Mouse (Mus musculus) heart, adult 2 months (tissue): Measurements from ENCODE around the gene Slc35f6.

Source experiments
- CTCF ChIP-seq: fragments of 200-600 bp; IDR thresholded peaks from 2 replicates; pipeline ENCODE4 v1.8.1; 2022; ENCODE audit warnings: antibody characterized with exemption, mild to moderate bottlenecking, moderate library complexity
- EP300 ChIP-seq: fragments of 200-500 bp; IDR thresholded peaks from 2 replicates; pipeline ENCODE4 v1.6.1; 2011; ENCODE audit warnings: low read depth, low read length, control low read depth; ENCODE audit not compliant: insufficient read depth
- POLR2A ChIP-seq: fragments of 200-500 bp; IDR thresholded peaks from 2 replicates; pipeline ENCODE4 v1.6.1; 2011; ENCODE audit warnings: mild to moderate bottlenecking, low read depth, low read length, control low read depth; ENCODE audit not compliant: insufficient read depth

DNA sequence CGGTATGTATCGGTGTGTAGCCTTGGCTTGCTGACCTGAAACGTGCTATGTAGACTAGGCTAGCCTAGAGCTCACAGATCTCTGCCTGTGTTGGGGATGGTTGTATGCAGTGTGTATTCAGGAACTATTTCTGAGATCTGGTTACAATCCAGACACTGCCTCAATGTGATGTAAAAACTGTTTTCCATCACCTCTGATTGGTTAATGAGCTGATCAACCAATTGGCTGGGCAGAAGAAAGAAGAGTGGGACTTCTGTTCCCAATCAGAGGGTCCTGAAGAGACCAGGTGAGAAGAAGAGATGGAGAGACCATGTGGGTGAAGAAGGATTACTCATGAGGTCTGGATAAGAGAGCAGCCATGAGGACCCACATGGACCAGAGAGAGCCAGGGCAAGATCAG is 20.0 kb downstream of the Slc35f6 start:
- no peak for TF ChIP-seq EP300
- no peak for TF ChIP-seq CTCF
- TF ChIP-seq POLR2A, result no peak
